Mouse (Mus musculus): ENCODE measurements around the gene Hoxd1. TPM values are rescaled to one million over a fixed set of nuclear protein-coding genes. Genes with fewer than 3 reads are reported as not detected.

Hoxd1 gene
- polyA plus RNA-seq (2014; fragmentation: Illumina TruSeq; extraction: RNeasy Lipid Tissue Mini Kit (QIAGEN cat#74804); ENCODE audit: insufficient read depth, low read depth, low replicate concordance): not detected

DNA sequence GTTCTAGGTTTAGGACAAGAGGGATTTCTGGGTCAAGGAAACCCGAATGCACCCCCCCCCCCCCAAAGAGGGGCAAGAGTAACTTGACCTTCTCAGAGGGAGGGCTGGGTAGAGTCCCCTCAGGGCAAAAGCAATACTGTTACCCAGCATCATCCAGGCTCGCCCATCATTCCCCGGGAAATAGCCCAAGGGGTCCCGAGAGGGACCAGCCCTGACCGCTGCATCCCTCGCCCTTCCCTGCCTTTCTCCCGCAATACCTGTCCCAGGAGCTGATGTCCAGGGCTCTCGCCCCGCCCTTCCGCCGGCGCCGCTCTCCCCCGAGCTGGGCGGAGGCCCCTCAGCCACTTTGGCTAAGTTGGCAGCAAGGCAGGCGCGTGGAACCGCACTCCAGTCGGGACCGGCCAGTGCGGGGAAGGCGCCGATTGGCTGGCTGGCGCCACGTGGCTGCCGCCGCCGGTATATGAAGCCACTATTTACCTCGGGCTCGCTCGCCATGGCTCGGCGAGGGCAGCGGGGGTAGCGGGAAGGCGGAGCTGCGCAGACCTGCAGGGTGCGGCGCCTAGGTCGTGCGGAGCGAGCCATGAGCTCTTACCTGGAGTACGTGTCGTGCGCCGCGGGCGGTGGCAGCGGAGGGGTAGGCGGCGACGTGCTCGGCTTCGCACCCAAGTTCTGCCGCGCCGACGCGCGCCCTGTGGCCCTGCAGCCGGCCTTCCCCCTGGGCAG lies at the start of gene Hoxd1:
Gene Hoxd1, plus strand, starts transcription at position 459 of the 723 bp plus-strand sequence.

DNA sequence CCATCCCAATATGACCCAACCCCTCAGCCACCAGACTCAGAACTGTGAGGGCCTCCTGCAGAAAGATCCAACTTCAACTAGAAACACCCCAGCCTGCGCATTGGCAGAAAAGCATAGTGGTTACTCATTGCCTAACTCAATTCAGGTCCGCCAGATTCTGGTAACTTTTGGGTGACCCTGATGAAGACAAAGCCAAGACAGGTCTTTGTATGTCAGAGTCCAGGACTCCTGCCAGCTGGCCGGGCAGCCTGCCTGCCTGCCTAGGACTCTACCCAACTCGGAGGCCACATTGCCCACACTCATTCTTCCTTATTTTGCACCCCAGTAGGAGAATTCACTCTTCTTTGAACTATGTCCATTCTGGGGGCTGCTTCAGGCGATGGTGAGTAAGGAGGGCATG lies 36.2 kb upstream of the Hoxd1 start, which contains the start of gene Gm28230:
Gene Gm28230, plus strand, starts transcription at position 178 of the 400 bp plus-strand sequence.

Other genes starting within 250 kb of the Hoxd1 start
- 4.3 TPM for gene Lnpk, start 183.5 kb upstream of the Hoxd1 start, polyA plus RNA-seq (2014; fragmentation: Illumina TruSeq; extraction: RNeasy Lipid Tissue Mini Kit (QIAGEN cat#74804); ENCODE audit: insufficient read depth, low read depth, low replicate concordance)
- gene Evx2, start 103.4 kb upstream of the Hoxd1 start, polyA plus RNA-seq (2014; fragmentation: Illumina TruSeq; extraction: RNeasy Lipid Tissue Mini Kit (QIAGEN cat#74804); ENCODE audit: insufficient read depth, low read depth, low replicate concordance): not detected
- gene Hoxd13, start 94.7 kb upstream of the Hoxd1 start, polyA plus RNA-seq (2014; fragmentation: Illumina TruSeq; extraction: RNeasy Lipid Tissue Mini Kit (QIAGEN cat#74804); ENCODE audit: insufficient read depth, low read depth, low replicate concordance): not detected
- not detected for gene Hoxd12, start 88.0 kb upstream of the Hoxd1 start, polyA plus RNA-seq (2014; fragmentation: Illumina TruSeq; extraction: RNeasy Lipid Tissue Mini Kit (QIAGEN cat#74804); ENCODE audit: insufficient read depth, low read depth, low replicate concordance)
- not detected for gene Hoxd11, start 83.4 kb upstream of the Hoxd1 start, polyA plus RNA-seq (2014; fragmentation: Illumina TruSeq; extraction: RNeasy Lipid Tissue Mini Kit (QIAGEN cat#74804); ENCODE audit: insufficient read depth, low read depth, low replicate concordance)
- gene Hoxd10, start 71.1 kb upstream of the Hoxd1 start, polyA plus RNA-seq (2014; fragmentation: Illumina TruSeq; extraction: RNeasy Lipid Tissue Mini Kit (QIAGEN cat#74804); ENCODE audit: insufficient read depth, low read depth, low replicate concordance): not detected
- 0.21 TPM for gene Hoxd9, start 65.3 kb upstream of the Hoxd1 start, polyA plus RNA-seq (2014; fragmentation: Illumina TruSeq; extraction: RNeasy Lipid Tissue Mini Kit (QIAGEN cat#74804); ENCODE audit: insufficient read depth, low read depth, low replicate concordance)
- 0.48 TPM for gene Hoxd8, start 58.4 kb upstream of the Hoxd1 start, polyA plus RNA-seq (2014; fragmentation: Illumina TruSeq; extraction: RNeasy Lipid Tissue Mini Kit (QIAGEN cat#74804); ENCODE audit: insufficient read depth, low read depth, low replicate concordance)
- gene Hoxd3, start 51.1 kb upstream of the Hoxd1 start, polyA plus RNA-seq (2014; fragmentation: Illumina TruSeq; extraction: RNeasy Lipid Tissue Mini Kit (QIAGEN cat#74804); ENCODE audit: insufficient read depth, low read depth, low replicate concordance): not detected
- 0.17 TPM for gene Hoxd4, start 51.1 kb upstream of the Hoxd1 start, polyA plus RNA-seq (2014; fragmentation: Illumina TruSeq; extraction: RNeasy Lipid Tissue Mini Kit (QIAGEN cat#74804); ENCODE audit: insufficient read depth, low read depth, low replicate concordance)
- gene Gm28230, start 36.3 kb upstream of the Hoxd1 start, polyA plus RNA-seq (2014; fragmentation: Illumina TruSeq; extraction: RNeasy Lipid Tissue Mini Kit (QIAGEN cat#74804); ENCODE audit: insufficient read depth, low read depth, low replicate concordance): not detected
- 33.6 TPM for gene Mtx2, start 62.8 kb downstream of the Hoxd1 start, polyA plus RNA-seq (2014; fragmentation: Illumina TruSeq; extraction: RNeasy Lipid Tissue Mini Kit (QIAGEN cat#74804); ENCODE audit: insufficient read depth, low read depth, low replicate concordance)

Measured in lung, adult 10 weeks (tissue).